ENCODE assay signal across 25 mouse cellular contexts in the genomic region with DNA sequence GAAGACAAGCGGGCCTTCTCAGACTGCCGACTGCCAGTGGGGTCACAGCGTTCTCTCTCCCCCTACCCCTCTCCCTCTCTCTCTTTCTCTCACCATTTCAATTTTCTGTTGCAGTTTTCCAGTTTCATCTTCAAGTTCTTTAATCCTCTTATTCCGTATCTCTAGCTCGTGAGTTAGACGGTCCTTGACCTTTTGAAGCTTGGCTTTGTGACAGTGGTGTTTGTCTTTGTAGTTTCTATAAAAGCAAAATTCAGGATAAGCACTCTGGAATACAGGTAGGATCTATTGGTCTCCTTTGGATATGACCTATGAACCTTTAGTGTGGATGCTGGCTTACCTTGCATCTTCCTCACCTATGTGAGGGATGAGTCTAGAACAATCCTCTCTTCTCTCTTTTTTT.
"Had no signal": no experiment of that assay in that cellular context is flagged by ENCODE, and none has a peak within 500 bp of the region (broad histone marks: within the 10 kb centered on the region; RNA-seq: fewer than 3 reads in every experiment).

No protein-coding gene starts in this region.

- DNase-seq: gastrocnemius, postnatal 14 days; gastrocnemius, postnatal 36 days; heart, adult 11 months; heart, adult 2 months; heart, postnatal 14 days; heart, postnatal 36 days; kidney, adult 11 months; kidney, adult 2 months; kidney, adult 9 months; kidney, postnatal 10 days; kidney, postnatal 25 days; kidney, postnatal 4 days had no signal

- H3K27ac ChIP-seq: heart, adult 2 months; heart, embryonic 13.5 days; heart, embryonic 15.5 days; hindbrain, embryonic 13.5 days; hindbrain, embryonic 15.5 days; hindbrain, postnatal 0 days; layer of hippocampus, adult 2 months; left cerebral cortex, adult 2 months; limb, embryonic 13.5 days; limb, embryonic 15.5 days; liver, embryonic 12.5 days; liver, embryonic 14.5 days had no signal

- H3K36me3 ChIP-seq: heart, embryonic 13.5 days; heart, embryonic 15.5 days; limb, embryonic 13.5 days; limb, embryonic 15.5 days; liver, embryonic 12.5 days had no signal

- H3K4me1 ChIP-seq: heart, embryonic 13.5 days; heart, embryonic 15.5 days; limb, embryonic 13.5 days; limb, embryonic 15.5 days; liver, embryonic 12.5 days had no signal

- ATAC-seq: hindbrain, postnatal 0 days; intestine, embryonic 16.5 days; liver, embryonic 12.5 days had no signal

- H3K4me3 ChIP-seq: heart, adult 2 months; heart, embryonic 13.5 days; heart, embryonic 15.5 days; hindbrain, embryonic 13.5 days; hindbrain, embryonic 15.5 days; layer of hippocampus, adult 2 months; left cerebral cortex, adult 2 months; limb, embryonic 13.5 days; limb, embryonic 15.5 days; liver, embryonic 12.5 days had no signal

- H3K4me2 ChIP-seq: heart, embryonic 11.5 days; heart, embryonic 13.5 days; heart, embryonic 15.5 days; hindbrain, embryonic 13.5 days; hindbrain, embryonic 15.5 days; limb, embryonic 13.5 days; limb, embryonic 15.5 days; liver, embryonic 12.5 days had no signal

- H3K9ac ChIP-seq: heart, embryonic 13.5 days; heart, embryonic 15.5 days; hindbrain, embryonic 13.5 days; hindbrain, embryonic 15.5 days; limb, embryonic 13.5 days; limb, embryonic 15.5 days; liver, embryonic 12.5 days; liver, embryonic 14.5 days had no signal

- H3K9me3 ChIP-seq: heart, embryonic 13.5 days; heart, embryonic 15.5 days; hindbrain, embryonic 13.5 days; hindbrain, embryonic 15.5 days; limb, embryonic 13.5 days; limb, embryonic 15.5 days; liver, embryonic 12.5 days had no signal

- H3K27me3 ChIP-seq: heart, embryonic 15.5 days; hindbrain, embryonic 13.5 days; hindbrain, embryonic 15.5 days; limb, embryonic 13.5 days; limb, embryonic 15.5 days; liver, embryonic 12.5 days had no signal
